Mouse (Mus musculus): Measurements from ENCODE around the gene Jtb.

Jtb gene

GRCm38 (mm10) chr3:90231507-90232333 is at the start of gene Jtb:
Gene Jtb (plus strand): TSS chr3:90231597.
- peak; percentile 94 to 95 for DNase-seq (ENCODE audit: low spot score in 2 of 2)

GRCm38 (mm10) chr3:90183581-90183980 is 47.8 kb upstream of the Jtb start:
- no peak for DNase-seq (ENCODE audit: low spot score in 2 of 2)

GRCm38 (mm10) chr3:90190859-90191510 is 40.4 kb upstream of the Jtb start:
- DNase-seq (ENCODE audit: low spot score in 2 of 2) = no peak

GRCm38 (mm10) chr3:90194759-90195158 is 36.6 kb upstream of the Jtb start:
- no peak for DNase-seq (ENCODE audit: low spot score in 2 of 2)

GRCm38 (mm10) chr3:90195644-90196043 is 35.8 kb upstream of the Jtb start:
- DNase-seq (ENCODE audit: low spot score in 2 of 2) = no peak

GRCm38 (mm10) chr3:90197548-90197947 is 33.8 kb upstream of the Jtb start:
- no peak for DNase-seq (ENCODE audit: low spot score in 2 of 2)

- no peak for DNase-seq (ENCODE audit: low spot score in 2 of 2)
Observed at GRCm38 (mm10) chr3:90202884-90203283, 28.5 kb upstream of the Jtb start.

GRCm38 (mm10) chr3:90203619-90204018 is 27.8 kb upstream of the Jtb start:
- no peak for DNase-seq (ENCODE audit: low spot score in 2 of 2)

GRCm38 (mm10) chr3:90204582-90204981 is 26.8 kb upstream of the Jtb start:
- DNase-seq (ENCODE audit: low spot score in 2 of 2) = no peak

- no peak for DNase-seq (ENCODE audit: low spot score in 2 of 2)
Observed at GRCm38 (mm10) chr3:90208662-90209061, 22.7 kb upstream of the Jtb start.

- DNase-seq (ENCODE audit: low spot score in 2 of 2) = no peak
Observed at GRCm38 (mm10) chr3:90209908-90210566, 21.4 kb upstream of the Jtb start.

- DNase-seq (ENCODE audit: low spot score in 2 of 2) = no peak
Observed at GRCm38 (mm10) chr3:90211475-90212398, 19.7 kb upstream of the Jtb start.

- DNase-seq (ENCODE audit: low spot score in 2 of 2) = no peak
Observed at GRCm38 (mm10) chr3:90212723-90213122, 18.7 kb upstream of the Jtb start.

- DNase-seq (ENCODE audit: low spot score in 2 of 2) = peak; percentile 90 to 94
Observed at GRCm38 (mm10) chr3:90213377-90213866, 18.0 kb upstream of the Jtb start, which contains the start of the genes Rps27 and Rab13. Gene Rps27 (minus strand): TSS chr3:90213651. Gene Rab13 (plus strand): TSS chr3:90213695.

GRCm38 (mm10) chr3:90213956-90214684 is 17.3 kb upstream of the Jtb start:
- peak in 1 of 2 experiments; percentile 16 for DNase-seq (ENCODE audit: low spot score in 2 of 2)

GRCm38 (mm10) chr3:90215825-90216380 is 15.5 kb upstream of the Jtb start:
- DNase-seq (ENCODE audit: low spot score in 2 of 2) = peak in 1 of 2 experiments; percentile 25

- peak; percentile 36 to 58 for DNase-seq (ENCODE audit: low spot score in 2 of 2)
Observed at GRCm38 (mm10) chr3:90220088-90220487, 11.3 kb upstream of the Jtb start.

- DNase-seq (ENCODE audit: low spot score in 2 of 2) = peak; percentile 25 to 47
Observed at GRCm38 (mm10) chr3:90220531-90220951, 10.9 kb upstream of the Jtb start.

- DNase-seq (ENCODE audit: low spot score in 2 of 2) = no peak
Observed at GRCm38 (mm10) chr3:90221123-90221522, 10.3 kb upstream of the Jtb start.

GRCm38 (mm10) chr3:90222455-90222854 is 8.9 kb upstream of the Jtb start:
- DNase-seq (ENCODE audit: low spot score in 2 of 2) = no peak

All from spleen, postnatal 36 days (tissue).